22 mouse cellular contexts compared by ENCODE assay signal in the genomic region with DNA sequence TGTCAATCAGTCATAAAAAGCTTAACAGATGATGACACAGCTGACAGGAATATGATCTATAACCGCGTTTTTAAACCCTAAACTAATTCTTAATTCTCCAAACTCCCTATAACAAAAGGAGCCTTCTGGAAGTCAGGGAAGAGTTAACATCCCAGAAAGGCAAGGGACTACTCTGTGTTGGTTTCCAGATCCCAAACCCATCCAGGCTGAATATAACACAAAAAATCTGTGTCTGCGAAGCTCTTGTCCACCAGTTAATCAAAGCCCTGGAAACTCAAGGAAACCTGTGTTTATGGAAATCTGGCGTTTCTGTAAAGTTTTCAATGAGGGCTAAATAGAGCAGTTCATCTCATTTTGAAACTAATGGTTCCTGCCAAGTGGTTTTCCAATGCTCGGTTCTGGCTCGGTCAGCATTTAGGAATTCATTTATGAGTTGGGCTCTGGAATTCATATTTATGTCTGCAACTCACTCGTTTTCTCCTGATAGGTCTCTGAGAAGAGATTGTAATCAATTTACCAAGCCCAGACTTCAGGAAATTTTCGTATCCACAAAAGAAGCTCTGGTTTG.
DNase-seq lines count a peak whose midpoint lies in the region; ATAC-seq and TF ChIP-seq lines count a peak whose summit lies in the region.
"Had no signal": no experiment of that assay in that cellular context is flagged by ENCODE, and none has a peak within 500 bp of the region (broad histone marks: within the 10 kb centered on the region; RNA-seq: fewer than 3 reads in every experiment).

No protein-coding gene starts in this region.

- no peak for ATAC-seq in intestine, embryonic 14.5 days (replicated peaks; ENCODE audit: low FRiP score, low TSS enrichment, low read depth)
- no peak for ATAC-seq in intestine, postnatal 0 days
- ATAC-seq in stomach, embryonic 16.5 days (ENCODE audit: insufficient read depth, low FRiP score) = no peak
- ATAC-seq in stomach, postnatal 0 days (ENCODE audit: low FRiP score, low TSS enrichment) = no peak
- peak; percentile 70 for ATAC-seq in embryonic facial prominence, embryonic 15.5 days (ENCODE audit: insufficient number of reproducible peaks, low FRiP score, low TSS enrichment, low read depth)
- ATAC-seq: activated CD4-positive, CD25-positive, alpha-beta regulatory T cell, adult 4 months; forebrain, embryonic 15.5 days had no signal

- no peak for DNase-seq in intestine, embryonic 14.5 days (ENCODE audit: low spot score)
- no peak for DNase-seq in stomach, postnatal 0 days (ENCODE audit: low spot score)
- no peak for DNase-seq in ovary, postnatal 36 days (ENCODE audit: low spot score)
- DNase-seq in thymus, adult 2 months = no peak
- DNase-seq: adrenal gland, postnatal 25 days; cerebellum, adult 11-12 months; cerebellum, postnatal 36 days; heart, postnatal 36 days; kidney, adult 8-10 months; kidney, postnatal 36 days; right cerebral cortex, adult 18-20 months; thymus, postnatal 4 days had no signal

- peaks cover 3% of the 10 kb centered on the region; the same call in 1 of the 2 replicates for H3K4me1 ChIP-seq in intestine, embryonic 14.5 days (replicated peaks; ENCODE audit: control insufficient read depth, insufficient read depth, low read length)
- no peaks in the 10 kb centered on the region for H3K4me1 ChIP-seq in intestine, postnatal 0 days (replicated peaks; ENCODE audit: control insufficient read depth, insufficient read depth, low read length)
- no peaks in the 10 kb centered on the region for H3K4me1 ChIP-seq in stomach, embryonic 16.5 days (ENCODE audit: control insufficient read depth, insufficient read depth, low read length)
- H3K4me1 ChIP-seq in stomach, postnatal 0 days (replicated peaks; ENCODE audit: control insufficient read depth, insufficient read depth) = no peaks in the 10 kb centered on the region
- 0 out of 2 replicates have a peak, but pooled peaks cover 14% of the 10 kb centered on the region for H3K4me1 ChIP-seq in embryonic facial prominence, embryonic 15.5 days
- no peaks in the 10 kb centered on the region for H3K4me1 ChIP-seq in thymus, adult 2 months (replicated peaks; ENCODE audit: control insufficient read depth, insufficient read depth, low read length)
- H3K4me1 ChIP-seq: forebrain, embryonic 15.5 days; hindbrain, embryonic 15.5 days; midbrain, embryonic 12.5 days; neural tube, embryonic 12.5 days had no signal

- H3K36me3 ChIP-seq in intestine, embryonic 14.5 days (ENCODE audit: control insufficient read depth, insufficient read depth, low read length) = no peaks in the 10 kb centered on the region
- H3K36me3 ChIP-seq in intestine, postnatal 0 days (ENCODE audit: control insufficient read depth, insufficient read depth) = no peaks in the 10 kb centered on the region
- H3K36me3 ChIP-seq in stomach, embryonic 16.5 days (ENCODE audit: control insufficient read depth, insufficient read depth, low read length) = no peaks in the 10 kb centered on the region
- H3K36me3 ChIP-seq in stomach, postnatal 0 days (ENCODE audit: control insufficient read depth, insufficient read depth, low read length) = no peaks in the 10 kb centered on the region
- H3K36me3 ChIP-seq in embryonic facial prominence, embryonic 15.5 days = no peaks in the 10 kb centered on the region
- no peaks in the 10 kb centered on the region for H3K36me3 ChIP-seq in myocyte (ENCODE audit: control insufficient read depth, insufficient read depth)
- no peaks in the 10 kb centered on the region for H3K36me3 ChIP-seq in thymus, adult 2 months (ENCODE audit: control insufficient read depth, insufficient read depth, low read length)
- H3K36me3 ChIP-seq: forebrain, embryonic 15.5 days; hindbrain, embryonic 15.5 days; midbrain, embryonic 12.5 days; neural tube, embryonic 12.5 days had no signal

- H3K27ac ChIP-seq in intestine, embryonic 14.5 days (ENCODE audit: low read depth) = peak overlapping the region; percentile 57; the same call in 1 of the 2 replicates
- no peak overlapping the region for H3K27ac ChIP-seq in intestine, postnatal 0 days (ENCODE audit: low read depth, low read length)
- H3K27ac ChIP-seq in stomach, embryonic 16.5 days (ENCODE audit: low read length) = peak overlapping the region; percentile 26; the same call in 1 of the 2 replicates
- H3K27ac ChIP-seq in stomach, postnatal 0 days (replicated peaks) = no peak overlapping the region
- H3K27ac ChIP-seq in embryonic facial prominence, embryonic 15.5 days (replicated peaks) = no peak overlapping the region
- H3K27ac ChIP-seq in thymus, adult 2 months (ENCODE audit: control insufficient read depth, insufficient read depth, low read length) = no peak overlapping the region
- H3K27ac ChIP-seq: forebrain, embryonic 15.5 days; hindbrain, embryonic 15.5 days; liver, embryonic 14.5 days; midbrain, embryonic 12.5 days; neural tube, embryonic 12.5 days had no signal

- no peaks in the 10 kb centered on the region for H3K79me2 ChIP-seq in myocyte (ENCODE audit: control insufficient read depth, insufficient read depth)

- no peak overlapping the region for H3K9ac ChIP-seq in intestine, embryonic 14.5 days (ENCODE audit: low read length)
- H3K9ac ChIP-seq in intestine, postnatal 0 days (ENCODE audit: low read depth, low read length) = no peak overlapping the region
- H3K9ac ChIP-seq in stomach, embryonic 16.5 days (ENCODE audit: low read length) = no peak overlapping the region
- H3K9ac ChIP-seq in stomach, postnatal 0 days (ENCODE audit: low read length) = no peak overlapping the region
- no peak overlapping the region for H3K9ac ChIP-seq in embryonic facial prominence, embryonic 15.5 days
- H3K9ac ChIP-seq: forebrain, embryonic 15.5 days; hindbrain, embryonic 15.5 days; liver, embryonic 14.5 days; midbrain, embryonic 12.5 days; neural tube, embryonic 12.5 days had no signal

- no peaks in the 10 kb centered on the region for H3K9me3 ChIP-seq in intestine, embryonic 14.5 days (ENCODE audit: control insufficient read depth, low read length)
- no peaks in the 10 kb centered on the region for H3K9me3 ChIP-seq in intestine, postnatal 0 days (ENCODE audit: control insufficient read depth)
- no peaks in the 10 kb centered on the region for H3K9me3 ChIP-seq in stomach, embryonic 16.5 days (replicated peaks; ENCODE audit: control insufficient read depth, low read length)
- H3K9me3 ChIP-seq in stomach, postnatal 0 days (ENCODE audit: control insufficient read depth, low read length) = no peaks in the 10 kb centered on the region
- H3K9me3 ChIP-seq in embryonic facial prominence, embryonic 15.5 days (replicated peaks) = no peaks in the 10 kb centered on the region
- H3K9me3 ChIP-seq: forebrain, embryonic 15.5 days; hindbrain, embryonic 15.5 days; midbrain, embryonic 12.5 days; neural tube, embryonic 12.5 days had no signal

- TF ChIP-seq POLR2A in myocyte (IDR thresholded peaks at IDR 0.05; ENCODE audit: insufficient read length, low read depth) = no peak
- no peak for TF ChIP-seq POLR2A in thymus, adult 2 months (IDR thresholded peaks at IDR 0.05; ENCODE audit: control insufficient read depth, extremely low read depth, insufficient read depth, low read length, poor library complexity)

- TF ChIP-seq EP300 in stomach, postnatal 0 days (optimal IDR thresholded peaks at IDR 0.05) = no peak

- no peak overlapping the region; the same call in 1 of the 2 replicates for H3K4me2 ChIP-seq in intestine, embryonic 14.5 days (ENCODE audit: low read length)
- H3K4me2 ChIP-seq in intestine, postnatal 0 days (replicated peaks; ENCODE audit: low read depth) = no peak overlapping the region
- no peak overlapping the region for H3K4me2 ChIP-seq in stomach, embryonic 16.5 days (ENCODE audit: low read depth, low read length)
- H3K4me2 ChIP-seq in stomach, postnatal 0 days (replicated peaks; ENCODE audit: low read depth) = no peak overlapping the region
- peak overlapping the region; percentile 13; the same call in 1 of the 2 replicates for H3K4me2 ChIP-seq in embryonic facial prominence, embryonic 15.5 days (replicated peaks)
- H3K4me2 ChIP-seq in myocyte (ENCODE audit: low read depth) = peak overlapping the region; percentile 52
- H3K4me2 ChIP-seq: forebrain, embryonic 15.5 days; hindbrain, embryonic 15.5 days; midbrain, embryonic 12.5 days; neural tube, embryonic 12.5 days had no signal

- H3ac ChIP-seq in myocyte (ENCODE audit: control insufficient read depth, insufficient read length) = no peak overlapping the region

- H3K4me3 ChIP-seq in intestine, embryonic 14.5 days (ENCODE audit: low read depth, low read length) = no peak overlapping the region
- H3K4me3 ChIP-seq in intestine, postnatal 0 days (ENCODE audit: low read depth, low read length) = no peak overlapping the region
- no peak overlapping the region for H3K4me3 ChIP-seq in stomach, embryonic 16.5 days (replicated peaks; ENCODE audit: low read length)
- no peak overlapping the region for H3K4me3 ChIP-seq in stomach, postnatal 0 days (ENCODE audit: low read depth, low read length)
- H3K4me3 ChIP-seq in embryonic facial prominence, embryonic 15.5 days (replicated peaks) = no peak overlapping the region
- no peak overlapping the region for H3K4me3 ChIP-seq in myocyte
- H3K4me3 ChIP-seq in thymus, adult 2 months (ENCODE audit: control insufficient read depth, insufficient read depth, low read length) = no peak overlapping the region
- H3K4me3 ChIP-seq: forebrain, embryonic 15.5 days; hindbrain, embryonic 15.5 days; midbrain, embryonic 12.5 days; neural tube, embryonic 12.5 days had no signal

- WGBS in intestine, embryonic 14.5 days = 40% methylated on average over 8 of the region's 8 CpGs
- 45% methylated on average over 8 of the region's 8 CpGs for WGBS in intestine, postnatal 0 days
- 47% methylated on average over 8 of the region's 8 CpGs for WGBS in stomach, embryonic 16.5 days
- WGBS in stomach, postnatal 0 days = 47% methylated on average over 8 of the region's 8 CpGs
- WGBS in embryonic facial prominence, embryonic 15.5 days = 36% methylated on average over 8 of the region's 8 CpGs
- 87% methylated on average over 8 of the region's 8 CpGs for WGBS in thymus, adult 2 months

- no peak for TF ChIP-seq CTCF in intestine, postnatal 0 days (IDR thresholded peaks at IDR 0.05; ENCODE audit: low read depth)
- TF ChIP-seq CTCF in stomach, postnatal 0 days (IDR thresholded peaks at IDR 0.05; ENCODE audit: low read depth) = no peak
- TF ChIP-seq CTCF in thymus, adult 2 months (IDR thresholded peaks at IDR 0.05; ENCODE audit: borderline replicate concordance, control insufficient read depth, extremely low read depth, insufficient read depth, low read length, poor library complexity) = no peak

- H3K27me3 ChIP-seq in intestine, embryonic 14.5 days (replicated peaks; ENCODE audit: control insufficient read depth, insufficient read depth, low read length) = 0 out of 2 replicates have a peak, but pooled peaks cover 4% of the 10 kb centered on the region
- H3K27me3 ChIP-seq in intestine, postnatal 0 days (replicated peaks; ENCODE audit: control insufficient read depth, insufficient read depth, low read length) = no peaks in the 10 kb centered on the region
- H3K27me3 ChIP-seq in stomach, embryonic 16.5 days (ENCODE audit: control insufficient read depth, insufficient read depth, low read length) = no peaks in the 10 kb centered on the region
- H3K27me3 ChIP-seq in stomach, postnatal 0 days (ENCODE audit: control insufficient read depth, insufficient read depth, low read length) = no peaks in the 10 kb centered on the region
- no peaks in the 10 kb centered on the region for H3K27me3 ChIP-seq in embryonic facial prominence, embryonic 15.5 days
- H3K27me3 ChIP-seq in myocyte (ENCODE audit: control insufficient read depth, insufficient read depth, insufficient read length) = no peaks in the 10 kb centered on the region
- H3K27me3 ChIP-seq in thymus, adult 2 months (ENCODE audit: control insufficient read depth, insufficient read depth, low read length) = no peaks in the 10 kb centered on the region
- H3K27me3 ChIP-seq: forebrain, embryonic 15.5 days; hindbrain, embryonic 15.5 days; midbrain, embryonic 12.5 days; neural tube, embryonic 12.5 days had no signal

Comparison
In these comparisons a context has a peak if more than half of its experiments do, and no peak if none do; other contexts are left out.
1. H3K27ac ChIP-seq: peak in intestine, embryonic 14.5 days (single experiment) and stomach, embryonic 16.5 days (single experiment); none in intestine, postnatal 0 days (single experiment), stomach, postnatal 0 days (single experiment), embryonic facial prominence, embryonic 15.5 days (single experiment) and thymus, adult 2 months (single experiment).
2. H3K4me2 ChIP-seq: peak in embryonic facial prominence, embryonic 15.5 days (single experiment) and myocyte (single experiment); none in intestine, embryonic 14.5 days (single experiment), intestine, postnatal 0 days (single experiment), stomach, embryonic 16.5 days (single experiment) and stomach, postnatal 0 days (single experiment).